Mouse (Mus musculus) liver, embryonic 16.5 days (tissue): ENCODE measurements at regions not wholly inside any gene's neighbourhood (a gene's known extent, or its start where the extent isn't known, plus 50 kb on each side); places are given as distances from the start of the nearest gene placed in this dataset.
A peak's percentile ranks its signal among the peaks of the same experiment; 100 is the strongest.

Experiments
- ATAC-seq: fragments of 200-750 bp; cut with Nextera tagmentation; 2 replicates; pipeline ENCODE4 v1.8.0; 2017; ENCODE audit warnings: low read depth, mild to moderate bottlenecking, moderate number of reproducible peaks, moderate library complexity
- H3K27ac ChIP-seq: fragments of 300-500 bp; sonication (generic); 2 replicates; pipeline ENCODE4 v1.5.1; 2014; ENCODE audit warnings: mild to moderate bottlenecking, low read length
- H3K27me3 ChIP-seq: fragments of 300-500 bp; sonication (generic); 2 replicates; pipeline ENCODE4 v1.6.1; 2014; ENCODE audit warnings: low read depth, low read length, mixed read lengths; ENCODE audit not compliant: control insufficient read depth, insufficient read depth
- H3K36me3 ChIP-seq: fragments of 300-500 bp; sonication (generic); 2 replicates; pipeline ENCODE4 v1.6.1; 2014; ENCODE audit warnings: mild to moderate bottlenecking; ENCODE audit not compliant: control insufficient read depth, insufficient read depth
- H3K4me1 ChIP-seq: fragments of 300-500 bp; sonication (generic); 2 replicates; pipeline ENCODE4 v1.6.1; 2014; ENCODE audit warnings: low read depth, low read length, mixed read lengths; ENCODE audit not compliant: control insufficient read depth
- H3K4me2 ChIP-seq: fragments of 300-500 bp; sonication (generic); 2 replicates; pipeline ENCODE4 v1.6.1; 2014; ENCODE audit warnings: low read depth, low read length, mixed read lengths
- H3K4me3 ChIP-seq: fragments of 300-500 bp; sonication (generic); 2 replicates; pipeline ENCODE4 v1.5.1; 2014; ENCODE audit warnings: low read depth, mild to moderate bottlenecking, low read length
- H3K9ac ChIP-seq: fragments of 300-500 bp; sonication (generic); 2 replicates; pipeline ENCODE4 v1.6.1; 2014; ENCODE audit warnings: low read depth, low read length
- H3K9me3 ChIP-seq: fragments of 300-500 bp; sonication (generic); replicated peaks from 2 replicates; pipeline ENCODE4 v1.6.1; 2016; ENCODE audit warnings: low read length; ENCODE audit not compliant: control insufficient read depth
- WGBS: fragments of 180-500 bp; shearing (Covaris S2); extraction: QIAGEN DNeasy Blood & Tissue Kit; methylation state at CpG from one replicate; pipeline ENCODE4 v1.1.7; 2014; ENCODE audit not compliant: insufficient replicate concordance; 5-methylcytosine and 5-hydroxymethylcytosine counted together

DNA sequence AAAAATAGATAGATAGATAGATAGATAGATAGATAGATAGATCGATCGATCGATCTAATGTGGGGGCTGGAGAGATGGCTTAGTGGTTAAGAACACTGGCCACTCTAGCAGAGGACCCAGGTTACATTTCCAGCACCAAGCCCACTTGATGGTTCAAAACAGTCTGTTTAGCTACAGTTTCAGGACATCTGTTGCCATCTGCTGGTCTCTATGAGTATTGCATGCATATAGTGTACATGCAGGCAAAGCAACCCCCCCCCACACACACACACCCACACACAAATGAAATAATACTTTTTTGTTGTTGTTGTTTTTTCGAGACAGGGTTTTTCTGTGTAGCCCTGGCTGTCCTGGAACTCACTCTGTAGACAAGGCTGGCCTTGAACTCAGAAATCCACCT, 89.8 kb upstream of the Med14 start:
- no peak overlapping the region for H3K9ac ChIP-seq
- H3K4me3 ChIP-seq, result no peak overlapping the region
- no peaks in the 10 kb centered on the region for H3K27me3 ChIP-seq
- no peak overlapping the region for H3K27ac ChIP-seq
- H3K9me3 ChIP-seq, result no peaks in the 10 kb centered on the region
- H3K36me3 ChIP-seq, result no peaks in the 10 kb centered on the region
- 52% methylated on average over 4 of the region's 4 CpGs for WGBS
- H3K4me1 ChIP-seq, result no peaks in the 10 kb centered on the region
- H3K4me2 ChIP-seq, result no peak overlapping the region
- no peak for ATAC-seq

DNA sequence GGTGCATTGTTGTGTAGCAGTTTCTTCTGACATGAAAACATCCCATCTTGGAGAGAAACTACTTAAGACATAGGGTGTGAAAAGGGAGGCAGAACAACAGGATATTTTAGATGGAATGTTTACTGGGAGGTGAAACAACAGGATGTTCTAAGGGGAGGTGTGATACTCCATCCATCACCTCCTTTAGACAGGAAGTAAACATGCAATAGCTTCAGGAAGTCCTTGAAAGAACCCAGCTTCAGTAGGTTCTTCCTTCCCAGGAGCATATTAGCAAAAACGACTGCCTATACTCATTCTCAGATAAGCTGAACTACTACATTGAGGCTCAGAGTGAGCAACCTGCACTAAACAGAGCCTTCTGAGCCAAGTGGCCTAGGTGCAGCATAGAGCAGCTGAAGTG, 82.6 kb upstream of the Med14 start:
- WGBS, result 10% methylated on average over 1 of the region's 1 CpGs
- Histone ChIP-seq H3K4me2 (no peak overlapping the region), H3K27me3 (no peaks in the 10 kb centered on the region), H3K27ac (no peak overlapping the region), H3K9me3 (no peaks in the 10 kb centered on the region), H3K9ac (no peak overlapping the region), H3K36me3 (no peaks in the 10 kb centered on the region), H3K4me1 (no peaks in the 10 kb centered on the region), H3K4me3 (no peak overlapping the region)
- ATAC-seq, result no peak

DNA sequence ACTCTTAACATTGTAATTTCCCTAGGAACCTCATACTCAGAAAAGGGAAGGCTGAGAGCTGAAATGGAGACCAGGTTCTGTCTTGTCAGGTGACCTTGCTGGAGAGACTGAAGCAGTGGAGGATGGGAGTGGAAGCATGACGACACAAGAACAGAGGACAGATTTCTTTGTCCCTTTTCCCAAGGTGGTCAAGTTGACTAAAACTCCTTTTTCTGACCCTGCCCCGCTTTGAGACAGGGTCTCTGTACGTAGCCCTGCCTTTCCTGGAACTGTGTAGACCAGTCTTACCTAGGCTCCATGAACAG, 79.1 kb upstream of the Med14 start:
- ATAC-seq, result no peak

DNA sequence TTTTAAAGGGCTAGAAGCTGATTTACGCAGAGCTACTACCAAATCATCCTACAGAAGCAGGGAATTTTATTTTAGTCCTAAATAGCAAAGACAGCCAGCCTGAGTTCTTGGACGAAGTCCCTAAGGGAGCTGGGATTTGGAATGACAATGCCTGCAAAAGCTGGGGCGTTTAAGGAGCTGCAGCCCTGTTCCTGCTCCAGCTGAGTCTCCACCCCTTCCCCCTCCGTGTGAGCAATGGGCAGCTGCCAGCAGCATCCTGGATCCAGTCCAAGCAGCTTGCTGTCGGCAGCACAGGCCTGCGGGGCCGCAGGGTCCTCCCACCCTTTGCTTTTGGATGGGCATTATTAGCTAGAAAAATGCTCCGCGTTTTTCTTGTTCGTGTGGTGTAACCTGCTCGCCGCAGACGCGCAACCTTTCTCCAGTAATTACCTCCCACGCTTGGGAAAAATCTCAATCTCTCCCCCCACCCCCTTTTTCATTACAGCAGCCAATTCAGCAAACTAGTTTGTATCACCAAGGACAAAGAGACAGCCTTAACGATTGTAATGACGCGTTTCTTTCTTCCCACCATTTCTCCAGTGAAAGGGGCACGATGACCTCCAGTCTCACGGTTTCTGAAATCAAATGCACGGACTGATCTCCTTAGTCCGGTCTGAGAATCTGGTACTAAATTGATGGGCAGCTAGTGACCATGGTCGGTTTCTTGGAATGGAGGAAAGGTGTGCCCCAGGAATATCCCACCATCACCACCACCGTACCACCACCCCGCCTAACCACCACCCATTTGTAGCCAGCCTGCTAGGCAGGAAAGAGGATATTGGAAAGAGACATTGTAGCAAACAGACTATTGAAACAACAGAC, 78.5 kb upstream of the Med14 start:
- Histone ChIP-seq H3K27me3 (no peaks in the 10 kb centered on the region), H3K4me3 (peak overlapping the region; percentile 36), H3K9ac (no peak overlapping the region), H3K9me3 (no peaks in the 10 kb centered on the region), H3K4me1 (no peaks in the 10 kb centered on the region), H3K27ac (no peak overlapping the region), H3K36me3 (no peaks in the 10 kb centered on the region), H3K4me2 (peak overlapping the region; percentile 67)
- ATAC-seq, result peak; percentile 19; the same call in 1 of the 2 replicates
- WGBS, result 21% methylated on average over 25 of the region's 25 CpGs

More for the DNA sequence above, 79.1 kb upstream of the Med14 start:
- H3K4me2 ChIP-seq, result no peak overlapping the region
- H3K27ac ChIP-seq, result no peak overlapping the region
- no peak overlapping the region for H3K9ac ChIP-seq
- H3K27me3 ChIP-seq, result no peaks in the 10 kb centered on the region
- H3K36me3 ChIP-seq, result no peaks in the 10 kb centered on the region
- H3K4me1 ChIP-seq, result no peaks in the 10 kb centered on the region
- H3K9me3 ChIP-seq, result no peaks in the 10 kb centered on the region
- 48% methylated on average over 3 of the region's 3 CpGs for WGBS
- H3K4me3 ChIP-seq, result no peak overlapping the region

DNA sequence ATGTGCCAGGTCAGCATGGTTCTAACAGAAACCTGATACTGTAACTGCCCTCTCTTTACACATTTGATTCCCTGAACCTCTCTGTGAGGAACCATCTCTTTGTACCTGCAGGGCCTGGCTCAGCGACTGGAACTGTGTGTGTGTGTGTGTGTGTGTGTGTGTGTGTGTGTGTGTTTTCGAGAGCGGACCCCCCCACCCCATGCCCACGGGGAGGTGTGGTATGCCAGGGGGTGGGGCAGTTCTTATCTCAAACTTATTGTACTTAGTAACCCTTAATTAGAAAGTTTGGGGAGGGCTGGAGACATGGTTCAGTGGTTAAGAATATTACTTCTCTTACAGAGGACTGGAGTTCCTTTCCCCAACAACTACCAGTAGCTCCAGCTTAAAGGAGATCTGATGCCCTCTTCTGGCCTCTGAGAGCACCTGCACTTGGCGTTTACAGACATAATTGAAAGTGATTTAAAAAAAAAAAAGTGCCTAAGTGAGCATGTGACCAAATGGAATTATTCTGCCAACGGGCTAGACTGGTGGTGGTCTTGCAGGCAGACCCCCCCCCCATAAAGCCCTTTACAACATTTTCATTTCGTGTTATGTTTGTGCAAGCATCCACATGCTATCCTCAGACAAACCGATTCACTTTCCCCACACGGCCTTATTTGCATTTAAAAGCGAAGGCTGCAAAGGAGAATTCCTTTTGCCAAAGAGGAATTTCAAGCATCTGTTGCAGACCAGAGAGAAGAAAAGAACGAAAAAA, 77.7 kb upstream of the Med14 start:
- Histone ChIP-seq H3K4me2 (peak overlapping the region; percentile 67), H3K27ac (no peak overlapping the region), H3K9ac (no peak overlapping the region), H3K27me3 (no peaks in the 10 kb centered on the region), H3K9me3 (no peaks in the 10 kb centered on the region), H3K4me1 (no peaks in the 10 kb centered on the region), H3K36me3 (no peaks in the 10 kb centered on the region), H3K4me3 (peak overlapping the region; percentile 36)
- no peak for ATAC-seq
- 24% methylated on average over 11 of the region's 11 CpGs for WGBS

DNA sequence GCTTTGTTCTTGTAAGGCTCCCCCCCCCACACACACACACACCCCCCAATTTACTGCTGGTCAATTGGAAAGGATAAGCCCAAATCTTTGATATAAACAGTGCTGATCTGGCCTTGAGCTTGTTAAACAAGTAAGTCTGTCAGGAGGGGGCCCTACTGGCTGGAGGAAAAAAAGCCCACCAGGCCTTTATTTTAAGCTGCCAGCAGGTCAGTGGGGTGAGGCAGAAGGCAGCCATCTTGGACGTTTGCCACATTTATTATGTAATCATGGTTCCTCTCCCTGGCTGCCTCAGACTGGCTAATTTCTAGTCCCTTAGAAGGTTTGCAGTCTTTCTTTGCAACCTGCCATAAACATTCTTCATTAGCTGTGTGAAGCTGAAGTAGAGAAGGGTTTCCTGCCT, 75.9 kb upstream of the Med14 start:
- Histone ChIP-seq H3K9ac (no peak overlapping the region), H3K36me3 (no peaks in the 10 kb centered on the region), H3K27me3 (no peaks in the 10 kb centered on the region), H3K27ac (no peak overlapping the region), H3K9me3 (no peaks in the 10 kb centered on the region), H3K4me2 (no peak overlapping the region), H3K4me3 (no peak overlapping the region), H3K4me1 (no peaks in the 10 kb centered on the region)
- no peak for ATAC-seq
- 25% methylated on average over 1 of the region's 1 CpGs for WGBS

DNA sequence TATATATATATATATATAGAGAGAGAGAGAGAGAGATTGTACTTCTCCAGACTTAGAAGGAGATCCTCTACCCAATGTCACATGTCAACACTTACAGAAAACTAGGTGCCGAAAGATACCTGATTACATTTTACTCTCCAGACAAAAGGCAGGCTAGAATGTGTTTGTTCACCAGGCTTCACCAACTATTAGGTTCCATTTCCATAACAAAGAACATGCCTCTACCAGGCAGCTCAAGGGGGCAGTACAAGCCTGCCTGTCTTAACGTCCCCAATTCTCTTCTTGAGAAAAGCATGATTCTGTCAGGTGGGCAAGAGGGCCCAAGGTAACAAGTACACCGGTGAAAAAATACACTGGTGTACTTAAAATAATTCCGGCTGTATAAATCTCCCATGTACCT, 72.8 kb upstream of the Med14 start:
- no peaks in the 10 kb centered on the region for H3K4me1 ChIP-seq
- H3K4me3 ChIP-seq, result no peak overlapping the region
- H3K4me2 ChIP-seq, result no peak overlapping the region
- H3K27ac ChIP-seq, result no peak overlapping the region
- no peaks in the 10 kb centered on the region for H3K27me3 ChIP-seq
- 63% methylated on average over 4 of the region's 4 CpGs for WGBS
- H3K9ac ChIP-seq, result no peak overlapping the region
- ATAC-seq, result no peak
- H3K36me3 ChIP-seq, result no peaks in the 10 kb centered on the region
- H3K9me3 ChIP-seq, result no peaks in the 10 kb centered on the region

DNA sequence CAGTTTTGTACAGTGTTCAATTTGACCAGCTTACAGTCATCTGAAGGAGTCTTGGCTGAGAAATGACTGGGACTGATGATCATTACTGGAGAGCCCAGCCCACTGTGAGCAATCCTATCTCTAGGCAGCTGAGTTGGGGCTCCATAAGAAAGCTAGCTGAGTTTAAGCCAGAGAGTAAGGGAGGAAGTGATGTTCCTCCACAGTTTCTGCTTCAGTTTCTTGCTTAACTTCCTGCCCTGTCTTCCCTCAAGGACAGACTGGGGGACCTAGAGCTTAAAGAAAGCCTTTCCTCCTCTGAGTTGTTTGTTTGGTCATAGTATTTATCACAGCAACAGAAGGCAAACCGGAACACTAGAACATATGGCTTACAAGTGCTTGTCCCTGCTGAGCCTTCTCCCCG, 70.8 kb upstream of the Med14 start:
- no peak overlapping the region for H3K4me3 ChIP-seq
- H3K36me3 ChIP-seq, result no peaks in the 10 kb centered on the region
- no peak overlapping the region for H3K27ac ChIP-seq
- H3K4me1 ChIP-seq, result no peaks in the 10 kb centered on the region
- WGBS, result 39% methylated on average over 2 of the region's 2 CpGs
- H3K9me3 ChIP-seq, result no peaks in the 10 kb centered on the region
- no peak for ATAC-seq
- no peak overlapping the region for H3K4me2 ChIP-seq
- H3K27me3 ChIP-seq, result no peaks in the 10 kb centered on the region
- H3K9ac ChIP-seq, result no peak overlapping the region

DNA sequence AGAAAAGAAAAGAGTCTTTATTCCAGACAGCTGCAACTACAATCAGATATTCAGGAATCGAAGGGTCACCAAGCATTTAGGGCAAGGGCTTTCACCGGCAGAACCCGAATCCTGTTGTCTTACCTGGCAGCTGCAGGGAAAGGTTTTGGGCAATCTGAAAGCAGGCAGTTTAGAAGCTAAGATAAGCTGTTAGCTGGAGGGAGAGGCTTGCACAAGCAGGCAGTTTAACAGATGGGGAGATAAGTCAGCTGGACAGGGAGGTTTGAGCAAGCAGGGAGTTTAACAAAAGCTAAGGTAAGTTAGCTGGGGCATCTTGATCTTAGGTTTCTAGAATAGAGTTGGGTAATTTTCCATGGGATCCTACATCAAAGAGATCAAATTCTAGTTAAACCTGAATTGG, 67.3 kb upstream of the Med14 start:
- no peaks in the 10 kb centered on the region for H3K36me3 ChIP-seq
- no peak overlapping the region for H3K9ac ChIP-seq
- no peaks in the 10 kb centered on the region for H3K27me3 ChIP-seq
- no peak overlapping the region for H3K27ac ChIP-seq
- ATAC-seq, result no peak
- peaks cover 2% of the 10 kb centered on the region; the same call in 1 of the 2 replicates for H3K4me1 ChIP-seq
- no peak overlapping the region for H3K4me2 ChIP-seq
- WGBS, result 33% methylated on average over 3 of the region's 3 CpGs
- no peaks in the 10 kb centered on the region for H3K9me3 ChIP-seq
- no peak overlapping the region for H3K4me3 ChIP-seq
